Mouse (Mus musculus): ENCODE results near the gene Sun1.

Sun1 gene

DNA sequence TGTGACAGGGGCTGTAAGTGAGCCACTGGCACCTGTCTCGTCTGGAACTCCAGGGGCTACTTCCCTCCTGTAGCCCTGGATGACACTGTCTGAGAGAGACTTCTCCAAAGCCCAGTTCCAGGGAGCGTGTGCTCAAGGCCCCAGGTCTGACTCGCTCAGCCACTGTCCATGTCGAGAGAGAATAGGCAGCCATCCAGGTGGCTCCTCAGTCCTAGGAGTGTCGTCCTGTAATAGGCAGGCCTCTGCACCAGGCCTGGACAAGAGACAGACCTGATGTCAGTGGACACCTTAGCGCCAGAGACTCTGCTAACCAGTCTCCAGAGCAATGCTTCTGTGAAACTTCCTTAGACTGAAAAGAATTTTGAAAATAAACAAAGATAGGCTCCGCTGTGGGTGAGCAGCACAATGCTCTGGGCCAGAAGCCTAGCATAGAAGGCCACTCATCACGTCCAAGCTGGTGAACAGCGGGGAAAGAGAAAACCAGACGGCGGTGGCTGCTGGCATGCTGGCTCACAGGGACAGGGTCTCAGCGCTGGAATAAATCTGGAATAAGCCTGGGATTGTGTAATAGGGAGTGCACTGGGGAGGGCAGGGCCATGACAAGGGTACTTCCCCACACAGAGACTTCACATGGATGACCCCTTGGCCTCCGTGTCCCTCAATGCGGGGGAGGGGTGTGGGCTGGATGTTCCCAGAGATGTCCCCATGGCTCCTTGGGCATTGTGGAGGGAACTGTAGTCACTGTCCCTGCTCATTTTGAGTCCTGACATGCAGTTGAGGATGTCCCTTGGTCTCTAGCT is 85.9 kb downstream of the Sun1 start:
- no peak for DNase-seq (ENCODE audit: low read depth, low spot score)

DNA sequence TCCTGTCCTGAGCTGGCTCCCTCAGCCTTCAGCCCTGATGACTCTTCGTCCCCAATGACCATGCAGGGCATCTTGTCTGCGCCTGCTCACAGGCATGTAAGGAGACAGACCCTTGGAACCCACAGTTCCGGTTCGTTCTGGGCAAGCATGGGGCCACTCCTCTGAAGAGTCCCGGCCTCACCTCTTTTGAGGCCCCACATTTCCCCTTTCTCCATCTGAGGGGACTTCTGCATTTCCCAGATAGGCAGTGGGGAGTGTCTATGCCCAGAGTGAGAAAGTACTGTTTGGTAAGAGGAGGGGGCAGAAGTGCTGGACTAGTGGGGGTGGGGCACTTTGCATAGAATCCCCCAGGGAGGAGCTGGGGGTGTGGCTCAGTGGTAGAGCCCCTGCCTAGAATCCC is 86.7 kb downstream of the Sun1 start:
- no peak for DNase-seq (ENCODE audit: low read depth, low spot score)

DNA sequence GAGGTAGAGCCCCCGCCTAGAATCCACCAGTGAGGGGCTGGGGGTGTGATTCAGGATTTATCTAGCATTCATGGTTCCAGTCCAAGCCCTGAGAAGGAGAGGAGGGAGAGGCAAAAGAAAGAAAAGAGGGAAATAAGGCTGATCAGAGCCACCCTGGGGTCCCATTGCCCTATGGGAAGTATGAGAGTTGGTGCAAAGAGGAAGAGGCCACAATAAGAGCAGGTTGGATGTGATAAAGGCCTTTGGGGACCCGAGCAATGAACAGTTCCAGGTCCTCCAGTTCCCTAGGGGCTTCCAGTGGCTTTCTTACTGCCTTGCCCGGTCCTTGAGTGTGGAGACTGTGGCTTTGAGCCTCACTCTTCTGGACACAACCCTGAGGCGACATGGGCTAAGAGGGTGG is 87.3 kb downstream of the Sun1 start:
- DNase-seq (ENCODE audit: low read depth, low spot score): no peak

DNA sequence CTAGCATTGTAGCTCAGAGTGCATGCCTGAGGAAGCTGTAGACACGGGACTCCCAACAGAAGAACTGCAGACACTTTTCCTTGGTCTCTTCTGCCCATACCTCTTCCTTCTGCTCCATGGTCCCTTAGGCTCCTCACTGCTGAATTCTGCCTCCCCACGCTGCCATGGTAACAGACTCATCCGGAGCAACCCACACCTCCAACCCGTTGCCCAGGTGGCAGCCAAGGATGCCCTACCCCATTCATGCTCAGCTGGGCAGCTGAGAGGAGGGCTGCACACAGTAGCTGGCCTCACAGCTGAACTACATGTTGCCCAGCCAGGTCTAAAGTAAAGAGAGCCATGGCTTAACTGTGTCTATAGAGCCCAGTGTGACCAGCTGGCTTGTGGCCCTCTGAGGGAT is 88.2 kb downstream of the Sun1 start:
- DNase-seq (ENCODE audit: low read depth, low spot score): no peak

DNA sequence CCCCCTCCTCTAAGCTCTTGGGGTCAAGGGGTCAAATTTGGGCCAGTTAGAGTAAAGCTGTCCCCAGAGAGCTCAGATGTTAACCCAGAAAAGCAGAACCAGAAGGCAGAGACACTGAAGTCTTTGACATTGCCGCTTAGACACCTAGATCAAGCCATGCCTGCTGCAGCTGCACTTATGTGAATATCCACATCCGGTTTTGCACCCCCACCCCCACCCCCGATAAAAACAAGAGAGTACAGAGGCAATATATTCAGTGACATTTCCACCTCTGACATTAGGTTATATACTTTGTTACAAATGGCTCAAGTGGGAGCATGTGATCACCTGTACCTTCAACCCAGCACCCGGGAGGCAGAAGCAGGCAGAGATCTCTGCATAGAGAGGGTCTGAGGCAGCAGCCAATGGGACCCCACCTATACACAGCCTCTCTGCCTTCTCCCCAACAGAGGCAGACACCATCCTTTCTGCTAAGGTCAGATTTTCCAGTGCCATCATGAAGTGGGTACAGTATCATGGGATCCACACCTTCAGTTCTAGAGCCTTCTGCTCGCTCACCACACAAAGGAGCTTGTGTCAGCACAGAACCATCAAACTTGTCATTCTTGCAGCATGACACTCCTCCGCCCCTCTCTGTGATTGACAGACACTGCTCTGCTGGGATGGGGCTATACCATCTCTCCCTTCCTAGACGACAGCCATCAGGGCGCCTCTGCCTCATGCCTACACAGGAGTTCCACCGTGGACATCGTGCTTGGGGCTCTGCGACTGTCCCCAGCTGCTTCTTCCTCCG is 90.2 kb downstream of the Sun1 start:
- DNase-seq (ENCODE audit: low read depth, low spot score): peak; percentile 47

DNA sequence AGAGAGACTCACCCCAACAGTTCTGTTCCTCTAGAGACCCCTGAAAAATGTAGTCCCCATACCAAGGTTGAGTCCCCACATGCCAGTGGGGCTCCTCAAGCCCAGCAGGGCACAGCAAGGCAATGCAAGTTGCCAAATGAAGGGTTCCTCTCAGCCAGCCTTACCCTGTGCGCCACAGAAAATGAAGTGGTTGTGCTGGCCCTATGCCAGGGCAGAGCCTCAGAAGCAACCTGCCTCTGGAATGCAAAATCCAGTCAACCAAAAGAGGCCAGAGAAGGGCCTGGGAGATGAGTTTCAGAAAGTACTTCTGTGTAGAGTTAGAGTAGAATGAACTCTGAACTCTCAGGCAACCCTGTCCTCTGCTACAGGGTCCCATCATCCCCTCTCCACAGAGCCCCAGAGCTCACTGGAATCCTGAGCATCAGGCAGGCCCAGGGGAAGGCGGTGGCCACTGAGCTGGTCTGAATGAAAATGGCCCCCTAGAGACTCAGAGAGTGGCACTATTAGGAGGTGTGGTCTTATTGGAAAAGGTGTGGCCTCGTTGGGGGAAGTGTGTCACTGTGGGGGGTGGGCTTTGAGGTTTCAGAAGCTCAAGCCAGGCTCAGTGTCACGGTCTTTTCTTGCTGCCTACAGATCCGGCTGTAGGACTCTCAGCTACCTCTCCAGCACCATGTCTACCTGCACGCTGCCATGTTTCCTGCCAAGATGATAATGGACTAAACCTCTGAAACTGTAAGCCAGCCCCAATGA is 91.5 kb downstream of the Sun1 start:
- DNase-seq (ENCODE audit: low read depth, low spot score): no peak

DNA sequence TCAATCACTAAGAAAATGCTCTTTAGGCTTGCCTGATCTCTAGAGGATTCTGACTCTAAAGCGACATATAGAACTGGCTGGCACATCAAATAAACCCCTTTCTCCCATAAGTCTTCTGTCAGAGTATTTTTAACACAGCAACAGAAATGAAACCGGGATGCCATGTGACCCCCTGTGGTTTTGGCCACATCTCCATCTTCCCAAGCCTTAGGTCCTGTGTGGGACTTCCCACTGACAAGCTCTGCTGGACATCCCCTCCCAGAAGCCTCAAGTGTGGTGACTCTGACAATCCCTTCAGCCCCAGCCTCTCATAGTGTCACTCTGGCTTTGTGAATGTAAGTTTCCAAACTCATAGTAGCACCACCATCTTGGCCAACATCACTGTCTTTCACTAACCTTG is 93.7 kb downstream of the Sun1 start:
- DNase-seq (ENCODE audit: low read depth, low spot score): no peak

DNA sequence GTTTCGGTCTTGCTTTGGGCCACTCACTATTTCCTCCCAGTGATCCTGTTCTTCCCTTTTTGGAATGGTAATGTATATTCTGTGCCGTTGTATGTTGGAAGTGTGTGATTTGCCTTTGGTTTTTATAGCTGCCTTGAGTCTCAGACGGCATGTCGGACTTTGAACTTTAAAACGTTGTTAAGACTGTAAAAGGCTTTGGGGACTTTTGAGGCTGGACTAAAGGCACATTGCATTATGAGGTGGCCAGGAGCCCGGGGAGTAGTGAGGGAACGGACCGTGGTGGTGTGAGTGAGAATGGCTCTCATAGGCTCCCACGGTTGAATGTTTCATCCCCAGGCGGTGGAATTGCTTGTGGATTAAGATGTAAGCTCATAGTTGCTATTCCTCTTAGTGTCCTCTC is 96.7 kb downstream of the Sun1 start:
- no peak for DNase-seq (ENCODE audit: low read depth, low spot score)

DNA sequence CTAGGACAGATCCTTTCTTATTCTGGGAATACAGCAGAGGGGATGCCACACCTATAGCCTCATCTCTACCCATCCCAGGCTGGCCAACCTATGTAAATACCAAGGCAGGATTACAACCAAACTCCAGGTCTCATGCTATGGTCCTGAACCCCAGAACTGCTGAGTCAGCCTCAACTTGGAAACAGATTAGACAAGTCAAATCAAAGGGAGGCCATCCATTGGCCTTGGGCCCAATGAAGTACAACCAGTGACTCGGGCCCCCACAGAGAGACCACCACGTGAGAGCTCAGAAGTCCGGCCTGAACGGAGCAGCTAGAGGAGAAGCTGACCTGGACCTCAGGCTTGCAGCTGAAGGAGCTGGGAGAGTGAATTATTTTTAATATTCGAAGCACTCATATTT is 97.3 kb downstream of the Sun1 start:
- no peak for DNase-seq (ENCODE audit: low read depth, low spot score)

All from CD4-positive, CD25-positive, alpha-beta regulatory T cell, adult 2 months (primary cell).